9 mouse cellular contexts compared by ENCODE assay signal in genomic region chr16:78301831-78302677, GRCm38 (mm10). TPM values are rescaled to one million over a fixed set of nuclear protein-coding genes. Genes with fewer than 3 reads are reported as not detected.
DNase-seq lines count a peak whose midpoint lies in the region; ATAC-seq and TF ChIP-seq lines count a peak whose summit lies in the region.
"Had no signal": no experiment of that assay in that cellular context is flagged by ENCODE, and none has a peak within 500 bp of the region (broad histone marks: within the 10 kb centered on the region; RNA-seq: fewer than 3 reads in every experiment).

No protein-coding gene starts in this region.

- ATAC-seq in heart, embryonic 14.5 days (ENCODE audit: insufficient number of reproducible peaks, insufficient read depth, low FRiP score, low read depth), result no peak
- peak; percentile 40 for ATAC-seq in kidney, postnatal 0 days (replicated peaks; ENCODE audit: low FRiP score, low read depth)

- DNase-seq in embryo, embryonic 10 days (ENCODE audit: low spot score), result peak; percentile 42
- no peak for DNase-seq in embryo, embryonic 9.5 days (ENCODE audit: extremely low spot score)
- peak; percentile 10 for DNase-seq in CD4-positive helper T cell, adult 2 months (ENCODE audit: low read depth, low spot score)
- DNase-seq in cerebellum, adult 9-11 months, result peak; percentile 42
- peak; percentile 36 for DNase-seq in kidney, postnatal 0 days (ENCODE audit: low spot score)
- DNase-seq in thymus, postnatal 0 days (ENCODE audit: low spot score), result peak; percentile 26

- no peak for TF ChIP-seq CTCF in kidney, postnatal 0 days (IDR thresholded peaks at IDR 0.05; ENCODE audit: low read depth)

- H3K27ac ChIP-seq in heart, embryonic 14.5 days (replicated peaks in 1 of 2; ENCODE audit: control insufficient read depth in 1 of 2, insufficient read depth in 1 of 2, low read depth in 2 of 2, low read length in 2 of 2), result peak overlapping the region; percentile 76 to 81
- H3K27ac ChIP-seq in kidney, postnatal 0 days, result peak overlapping the region; percentile 86

- H3K4me2 ChIP-seq in heart, embryonic 14.5 days (ENCODE audit: low read length), result peak overlapping the region; percentile 73
- H3K4me2 ChIP-seq in kidney, postnatal 0 days (ENCODE audit: low read length), result peak overlapping the region; percentile 95

- peak overlapping the region; percentile 94 for H3K9ac ChIP-seq in heart, embryonic 14.5 days (ENCODE audit: low read length)
- peak overlapping the region; percentile 74 for H3K9ac ChIP-seq in kidney, postnatal 0 days (ENCODE audit: low read depth, low read length)

- under 1% methylated on average over 64 of the region's 65 CpGs for WGBS in heart, embryonic 14.5 days
- under 1% methylated on average over 64 of the region's 65 CpGs for WGBS in kidney, postnatal 0 days

- peak overlapping the region; percentile 77 to 87 for H3K4me3 ChIP-seq in heart, embryonic 14.5 days (ENCODE audit: control insufficient read depth in 1 of 2, insufficient read depth in 1 of 2, low read depth in 1 of 2, low read length in 2 of 2)
- H3K4me3 ChIP-seq in kidney, postnatal 0 days (replicated peaks; ENCODE audit: low read depth, low read length), result peak overlapping the region; percentile 85
- peak overlapping the region; percentile 91 for H3K4me3 ChIP-seq in megakaryocyte, embryonic 14.5 days (replicated peaks)

- no peaks in the 10 kb centered on the region for H3K36me3 ChIP-seq in heart, embryonic 14.5 days (ENCODE audit: control insufficient read depth, insufficient read depth, low read length)
- H3K36me3 ChIP-seq in kidney, postnatal 0 days (ENCODE audit: insufficient read depth, low read length), result no peaks in the 10 kb centered on the region
- no peaks in the 10 kb centered on the region for H3K36me3 ChIP-seq in megakaryocyte, embryonic 14.5 days (replicated peaks; ENCODE audit: low read length)

- no peaks in the 10 kb centered on the region for H3K9me3 ChIP-seq in heart, embryonic 14.5 days (ENCODE audit: control insufficient read depth, low read length)
- H3K9me3 ChIP-seq in kidney, postnatal 0 days (replicated peaks; ENCODE audit: low read length), result no peaks in the 10 kb centered on the region
- peaks cover 22% of the 10 kb centered on the region for H3K9me3 ChIP-seq in megakaryocyte, embryonic 14.5 days

- H3K4me1 ChIP-seq in heart, embryonic 14.5 days (ENCODE audit: control insufficient read depth in 2 of 2, insufficient read depth in 2 of 2, low read length in 2 of 2), result peaks cover 6 to 26% of the 10 kb centered on the region in 2 experiments
- H3K4me1 ChIP-seq in kidney, postnatal 0 days (replicated peaks; ENCODE audit: insufficient read depth, low read length), result no peaks in the 10 kb centered on the region
- peaks cover 19% of the 10 kb centered on the region for H3K4me1 ChIP-seq in megakaryocyte, embryonic 14.5 days

- H3K27me3 ChIP-seq in heart, embryonic 14.5 days (ENCODE audit: control insufficient read depth, insufficient read depth, low read length), result no peaks in the 10 kb centered on the region
- no peaks in the 10 kb centered on the region for H3K27me3 ChIP-seq in kidney, postnatal 0 days (ENCODE audit: insufficient read depth, low read length)
- peaks cover 73% of the 10 kb centered on the region for H3K27me3 ChIP-seq in megakaryocyte, embryonic 14.5 days (replicated peaks)
- H3K27me3 ChIP-seq: CH12.LX had no signal

RNA-seq across cellular contexts. Expression of gene Cxadr, which starts 0.8 kb away (rescaled TPM):
- polyA plus RNA-seq in heart, embryonic 14.5 days (2014; fragmentation: Nextera tagmentation; extraction: Ambion mirVana), result 24.6 and 28.7 TPM in 2 replicates
- polyA plus RNA-seq in kidney, postnatal 0 days (2015; fragmentation: Nextera tagmentation; extraction: Ambion mirVana), result 33.2 and 34.9 TPM in 2 replicates
- not detected in 2 replicates for polyA plus RNA-seq in megakaryocyte, embryonic 14.5 days (2012; ENCODE audit: insufficient read depth, low replicate concordance)
- 3.6 and 4.0 TPM in 2 replicates for polyA plus RNA-seq in thymus, postnatal 0 days (2015; fragmentation: Nextera tagmentation; extraction: Ambion mirVana)
